Mouse (Mus musculus) C2C12 (cell line): ENCODE measurements around the gene Defb30. TPM values are rescaled to one million over a fixed set of nuclear protein-coding genes. Genes with fewer than 3 reads are reported as not detected.

Experiments used
- H3K27me3 ChIP-seq: one replicate; pipeline ENCODE4 v1.6.1; 2011; ENCODE audit not compliant: control insufficient read depth, insufficient read depth, insufficient read length
- H3K36me3 ChIP-seq: one replicate; pipeline ENCODE4 v1.6.1; 2011; ENCODE audit not compliant: control insufficient read depth, insufficient read depth
- H3K4me3 ChIP-seq: one replicate; pipeline ENCODE4 v1.5.1; 2011; ENCODE audit warnings: mild to moderate bottlenecking, control low read depth; ENCODE audit not compliant: poor library complexity, insufficient read depth, severe bottlenecking
- H3K79me2 ChIP-seq: one replicate; pipeline ENCODE4 v1.6.1; 2011; ENCODE audit not compliant: control insufficient read depth, insufficient read depth
- H3K79me3 ChIP-seq: one replicate; pipeline ENCODE4 v1.6.1; 2011; ENCODE audit warnings: low read depth, control low read depth
- H3ac ChIP-seq: one replicate; pipeline ENCODE3; 2011; ENCODE audit warnings: low read depth; ENCODE audit not compliant: control insufficient read depth, insufficient read length
- CEBPB ChIP-seq: IDR thresholded peaks from one replicate; pipeline ENCODE4 v1.6.1; 2011; ENCODE audit warnings: low read depth, mild to moderate bottlenecking, control low read depth, moderate library complexity
- CTCF ChIP-seq: IDR thresholded peaks from one replicate; pipeline ENCODE4 v1.5.1; 2011; ENCODE audit not compliant: control insufficient read depth, insufficient read depth, insufficient read length
- FOSL1 ChIP-seq: IDR thresholded peaks from one replicate; pipeline ENCODE4 v1.8.0; 2011; ENCODE audit warnings: mild to moderate bottlenecking, low read length; ENCODE audit not compliant: poor library complexity, insufficient read depth, severe bottlenecking
- MAX ChIP-seq: IDR thresholded peaks from one replicate; pipeline ENCODE4 v1.6.1; 2011; ENCODE audit warnings: mild to moderate bottlenecking, control low read depth
- MYOD1 ChIP-seq: IDR thresholded peaks from one replicate; pipeline ENCODE4 v1.6.1; 2011; ENCODE audit warnings: low read depth; ENCODE audit not compliant: control insufficient read depth, insufficient read length
- MYOG ChIP-seq: IDR thresholded peaks from one replicate; pipeline ENCODE4 v1.6.1; 2011; ENCODE audit not compliant: control insufficient read depth, insufficient read length; ENCODE audit errors: extremely low read depth
- USF1 ChIP-seq: IDR thresholded peaks from one replicate; pipeline ENCODE4 v1.6.1; 2011; ENCODE audit warnings: low read depth, mild to moderate bottlenecking, control low read depth, moderate library complexity
- long read RNA-seq, 2 experiments: library from polyadenylated mRNA; unstranded; transcript quantifications; one replicate each; pipeline ENCODE4 v2.0.0; 2019 to 2020
- polyA plus RNA-seq: library from polyadenylated mRNA; unstranded; fragments of >200 nt; fragmentation: generic; extraction: Trizol; gene quantifications from one replicate; pipeline ENCODE4 v1.2.1, GENCODE M21; 2012; ENCODE audit warnings: missing spikeins

Gene Defb30
- not detected for polyA plus RNA-seq
- long read RNA-seq, experiment 1: 0 reads
- long read RNA-seq, experiment 2: 0 reads

- Histone ChIP-seq H3K36me3 (no peaks in the 10 kb centered on the region), H3K4me3 (no peak within 1 kb of the TSS)
- TF ChIP-seq CTCF (no peak), CEBPB (no peak), MAX (no peak)
Observed at GRCm38 (mm10) chr14:63049910-63050370, at the start of gene Defb30. Gene Defb30 (minus strand): TSS chr14:63049960.

GRCm38 (mm10) chr14:63067708-63068107 is 17.9 kb upstream of the Defb30 start:
- Histone ChIP-seq H3K79me3 (no peaks in the 10 kb centered on the region), H3K4me3 (no peak overlapping the region), H3K79me2 (no peaks in the 10 kb centered on the region), H3K27me3 (no peaks in the 10 kb centered on the region), H3ac (no peak overlapping the region), H3K36me3 (no peaks in the 10 kb centered on the region)
- TF ChIP-seq MAX: no peak
- no peak for TF ChIP-seq MYOD1
- no peak for TF ChIP-seq CTCF
- no peak for TF ChIP-seq CEBPB
- TF ChIP-seq USF1: no peak
- TF ChIP-seq FOSL1: no peak
- TF ChIP-seq MYOG: no peak

More at GRCm38 (mm10) chr14:63049910-63050370, at the start of gene Defb30:
- Histone ChIP-seq H3K79me3 (no peaks in the 10 kb centered on the region), H3K27me3 (no peaks in the 10 kb centered on the region), H3ac (no peak within 1 kb of the TSS), H3K79me2 (no peaks in the 10 kb centered on the region)

- H3K27me3 ChIP-seq: no peaks in the 10 kb centered on the region
- TF ChIP-seq MYOG (no peak), USF1 (peak; percentile 38)
- H3K36me3 ChIP-seq: no peaks in the 10 kb centered on the region
- H3K79me2 ChIP-seq: no peaks in the 10 kb centered on the region
- no peak overlapping the region for H3ac ChIP-seq
- no peak overlapping the region for H3K4me3 ChIP-seq
- no peaks in the 10 kb centered on the region for H3K79me3 ChIP-seq
Observed at GRCm38 (mm10) chr14:63066630-63067310, 17.0 kb upstream of the Defb30 start.

- H3K79me2 ChIP-seq: no peaks in the 10 kb centered on the region
- no peak overlapping the region for H3ac ChIP-seq
- H3K79me3 ChIP-seq: no peaks in the 10 kb centered on the region
- no peaks in the 10 kb centered on the region for H3K36me3 ChIP-seq
- H3K27me3 ChIP-seq: no peaks in the 10 kb centered on the region
- H3K4me3 ChIP-seq: no peak overlapping the region
- TF ChIP-seq CTCF: no peak
- no peak for TF ChIP-seq FOSL1
- TF ChIP-seq CEBPB: no peak
- no peak for TF ChIP-seq USF1
- TF ChIP-seq MYOD1: no peak
- TF ChIP-seq MYOG: no peak
- TF ChIP-seq MAX: no peak
Observed at GRCm38 (mm10) chr14:63065391-63065790, 15.6 kb upstream of the Defb30 start.

GRCm38 (mm10) chr14:63062184-63062583 is 12.4 kb upstream of the Defb30 start:
- no peak for TF ChIP-seq CEBPB
- TF ChIP-seq MAX: no peak
- TF ChIP-seq MYOG: no peak
- TF ChIP-seq MYOD1: no peak
- TF ChIP-seq USF1: no peak
- no peak for TF ChIP-seq CTCF
- no peak for TF ChIP-seq FOSL1
- H3K4me3 ChIP-seq: no peak overlapping the region
- H3K27me3 ChIP-seq: no peaks in the 10 kb centered on the region
- no peaks in the 10 kb centered on the region for H3K79me3 ChIP-seq
- no peaks in the 10 kb centered on the region for H3K36me3 ChIP-seq
- no peak overlapping the region for H3ac ChIP-seq
- H3K79me2 ChIP-seq: no peaks in the 10 kb centered on the region

GRCm38 (mm10) chr14:63060361-63060760 is 10.6 kb upstream of the Defb30 start:
- Histone ChIP-seq H3ac (no peak overlapping the region), H3K4me3 (no peak overlapping the region), H3K79me2 (no peaks in the 10 kb centered on the region), H3K36me3 (no peaks in the 10 kb centered on the region), H3K27me3 (no peaks in the 10 kb centered on the region), H3K79me3 (no peaks in the 10 kb centered on the region)
- no peak for TF ChIP-seq USF1
- TF ChIP-seq MAX: no peak
- TF ChIP-seq FOSL1: no peak
- TF ChIP-seq CTCF: no peak
- no peak for TF ChIP-seq MYOG
- TF ChIP-seq CEBPB: no peak
- TF ChIP-seq MYOD1: no peak
